Mouse (Mus musculus) cerebellum, adult 9-10 months (tissue): ENCODE data around the gene Rps6ka5.

Experiments used
- DNase-seq: peaks from one replicate; pipeline ENCODE4 v3.0.0; 2022

Rps6ka5 gene

GRCm38 (mm10) chr12:100655972-100656371 lies 70.8 kb downstream of the Rps6ka5 start:
- no peak for DNase-seq

- DNase-seq, result no peak
Measured at GRCm38 (mm10) chr12:100641936-100642335, 84.8 kb downstream of the Rps6ka5 start.

GRCm38 (mm10) chr12:100640726-100641125 lies 86.1 kb downstream of the Rps6ka5 start:
- no peak for DNase-seq

GRCm38 (mm10) chr12:100639680-100640079 lies 87.1 kb downstream of the Rps6ka5 start:
- DNase-seq, result no peak

GRCm38 (mm10) chr12:100637886-100638285 lies 88.9 kb downstream of the Rps6ka5 start:
- DNase-seq, result no peak

- DNase-seq, result no peak
Measured at GRCm38 (mm10) chr12:100636733-100637132, 90.0 kb downstream of the Rps6ka5 start.

GRCm38 (mm10) chr12:100636299-100636633 lies 90.5 kb downstream of the Rps6ka5 start:
- no peak for DNase-seq

- no peak for DNase-seq
Measured at GRCm38 (mm10) chr12:100635601-100636298, 91.0 kb downstream of the Rps6ka5 start.

- peak; percentile 42 for DNase-seq
Measured at GRCm38 (mm10) chr12:100633231-100633630, 93.6 kb downstream of the Rps6ka5 start.

- DNase-seq, result peak; percentile 71
Measured at GRCm38 (mm10) chr12:100631286-100631685, 95.5 kb downstream of the Rps6ka5 start.

GRCm38 (mm10) chr12:100629126-100629920 lies 97.5 kb downstream of the Rps6ka5 start:
- DNase-seq, result peak; percentile 65

GRCm38 (mm10) chr12:100626991-100627677 lies 99.6 kb downstream of the Rps6ka5 start:
- no peak for DNase-seq

- DNase-seq, result no peak
Measured at GRCm38 (mm10) chr12:100626273-100626990, 100.4 kb downstream of the Rps6ka5 start.

GRCm38 (mm10) chr12:100624854-100625447 lies 101.8 kb downstream of the Rps6ka5 start:
- no peak for DNase-seq

- DNase-seq, result no peak
Measured at GRCm38 (mm10) chr12:100615251-100615650, 111.5 kb downstream of the Rps6ka5 start.

- DNase-seq, result no peak
Measured at GRCm38 (mm10) chr12:100613878-100614277, 112.9 kb downstream of the Rps6ka5 start.

GRCm38 (mm10) chr12:100613192-100613700 lies 113.5 kb downstream of the Rps6ka5 start:
- no peak for DNase-seq

GRCm38 (mm10) chr12:100609766-100610165 lies 117.0 kb downstream of the Rps6ka5 start:
- no peak for DNase-seq

GRCm38 (mm10) chr12:100609064-100609463 lies 117.7 kb downstream of the Rps6ka5 start:
- DNase-seq, result no peak

- DNase-seq, result no peak
Measured at GRCm38 (mm10) chr12:100606733-100607132, 120.0 kb downstream of the Rps6ka5 start.

GRCm38 (mm10) chr12:100605596-100605995 lies 121.2 kb downstream of the Rps6ka5 start:
- no peak for DNase-seq

GRCm38 (mm10) chr12:100604540-100604939 lies 122.2 kb downstream of the Rps6ka5 start:
- peak; percentile 65 for DNase-seq
